Mouse (Mus musculus) stomach, postnatal 0 days (tissue): ENCODE data around the gene Car11.

Experiments used
- CTCF ChIP-seq: IDR thresholded peaks from 2 replicates; pipeline ENCODE4 v1.5.1; 2016; ENCODE audit warnings: antibody characterized with exemption, low read depth, mild to moderate bottlenecking, moderate library complexity
- EP300 ChIP-seq: optimal IDR thresholded peaks from 2 replicates; pipeline ENCODE3; 2016; ENCODE audit warnings: antibody characterized with exemption

DNA sequence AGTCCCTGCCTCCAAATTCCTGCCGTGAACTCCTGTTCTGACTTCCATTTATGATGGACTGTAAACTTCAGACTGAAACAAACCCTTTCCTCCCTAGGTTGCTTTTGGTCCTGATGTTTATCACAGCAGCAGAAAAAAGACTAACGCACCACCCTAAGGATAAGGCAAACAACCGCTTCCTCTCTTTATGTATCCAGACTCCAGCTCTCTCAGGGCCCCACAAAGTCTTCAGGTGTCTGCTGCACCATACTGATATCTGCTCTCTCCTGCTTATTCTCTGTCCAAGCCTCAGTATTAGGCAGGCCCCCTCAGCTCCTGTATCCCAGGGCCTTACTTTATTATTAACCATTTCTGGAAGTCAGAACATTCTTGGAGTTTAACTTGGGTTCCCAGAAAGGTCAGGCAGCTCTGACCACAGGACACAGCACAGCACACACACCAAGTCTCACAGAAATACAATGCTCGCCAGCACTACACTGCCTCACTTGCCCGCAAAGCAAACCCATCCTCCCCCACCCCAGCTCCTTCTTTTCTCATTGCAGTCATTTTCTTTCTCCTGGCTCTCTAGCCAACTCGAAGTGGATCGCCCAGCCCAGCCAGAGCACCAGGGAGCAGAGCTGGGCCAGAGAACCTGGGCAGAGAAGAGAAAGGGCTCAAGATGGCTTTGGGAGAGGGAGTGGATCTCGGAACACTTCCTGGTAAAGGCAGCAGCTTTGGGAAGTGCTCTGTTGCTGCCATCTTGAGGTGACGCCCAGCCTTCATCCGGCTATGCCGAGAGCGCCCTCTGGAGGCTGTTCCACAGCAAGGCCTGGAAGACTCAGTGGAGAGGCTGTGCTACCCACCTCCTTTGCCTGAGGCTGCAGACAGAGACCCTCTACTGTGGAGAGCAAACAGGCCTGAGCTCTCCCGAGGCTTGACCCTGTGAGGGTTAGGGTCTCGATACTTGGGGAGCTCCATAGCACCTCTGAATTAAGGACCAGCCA, 17.2 kb upstream of the Car11 start:
- TF ChIP-seq CTCF (peak; percentile 100), EP300 (no peak)
